Mouse (Mus musculus): ENCODE measurements around the gene 4930558K02Rik.

GRCm38 (mm10) chr1:161972233-161972632 is 7.2 kb downstream of the 4930558K02Rik start:
- no peak for TF ChIP-seq CTCF (IDR thresholded peaks at IDR 0.05)
- TF ChIP-seq POLR2A (IDR thresholded peaks at IDR 0.05; ENCODE audit: insufficient read depth, low read depth, low read length), result no peak

All from heart, adult 2 months (tissue).